Mouse (Mus musculus) myocyte (in vitro differentiated cells): Measurements from ENCODE around the gene Itpr2. TPM values are rescaled to one million over a fixed set of nuclear protein-coding genes. Genes with fewer than 3 reads are reported as not detected.

Experiments
- H3K27me3 ChIP-seq: one replicate; pipeline ENCODE4 v1.6.1; 2011; ENCODE audit not compliant: control insufficient read depth, insufficient read depth, insufficient read length
- H3K36me3 ChIP-seq: one replicate; pipeline ENCODE4 v1.6.1; 2011; ENCODE audit not compliant: control insufficient read depth, insufficient read depth
- H3K4me2 ChIP-seq: one replicate; pipeline ENCODE4 v1.6.1; 2011; ENCODE audit warnings: low read depth, control low read depth
- H3K4me3 ChIP-seq: one replicate; pipeline ENCODE4 v1.5.1; 2011; ENCODE audit warnings: mild to moderate bottlenecking, control low read depth, moderate library complexity
- H3K79me2 ChIP-seq: one replicate; pipeline ENCODE4 v1.6.1; 2011; ENCODE audit not compliant: control insufficient read depth, insufficient read depth
- H3ac ChIP-seq: one replicate; pipeline ENCODE4 v1.6.1; 2011; ENCODE audit not compliant: control insufficient read depth, insufficient read length
- CEBPB ChIP-seq: IDR thresholded peaks from 2 replicates; pipeline ENCODE4 v1.6.1; 2011; ENCODE audit warnings: mild to moderate bottlenecking, moderate library complexity; ENCODE audit not compliant: poor library complexity, insufficient read depth, severe bottlenecking
- E2F4 ChIP-seq: IDR thresholded peaks from one replicate; pipeline ENCODE4 v1.6.1; 2011; ENCODE audit warnings: mild to moderate bottlenecking, control low read depth, moderate library complexity; ENCODE audit not compliant: insufficient read depth
- MAX ChIP-seq: IDR thresholded peaks from one replicate; pipeline ENCODE4 v1.6.1; 2011; ENCODE audit warnings: low read depth, mild to moderate bottlenecking, control low read depth
- MYOD1 ChIP-seq, 3 experiments: IDR thresholded peaks; one replicate each; pipeline ENCODE4 v1.6.1; 2011; ENCODE audit warnings: control low read depth in 2 of 3, low read depth in 2 of 3, mild to moderate bottlenecking in 2 of 3, moderate library complexity in 1 of 3; ENCODE audit not compliant: insufficient read length in 2 of 3, control insufficient read depth in 1 of 3
- MYOG ChIP-seq, 3 experiments: IDR thresholded peaks; one replicate each; pipeline ENCODE4 v1.6.1; 2011; ENCODE audit warnings: control low read depth in 2 of 3, low read depth in 2 of 3, mild to moderate bottlenecking in 2 of 3; ENCODE audit not compliant: insufficient read length in 2 of 3, control insufficient read depth in 1 of 3, insufficient read depth in 1 of 3
- POLR2A ChIP-seq: IDR thresholded peaks from one replicate; pipeline ENCODE4 v1.6.1; 2011; ENCODE audit warnings: low read depth, mild to moderate bottlenecking, control low read depth, moderate library complexity; ENCODE audit not compliant: insufficient read length
- POLR2AphosphoS2 ChIP-seq: IDR thresholded peaks from one replicate; pipeline ENCODE4 v1.6.1; 2011; ENCODE audit warnings: low read depth, control low read depth; ENCODE audit not compliant: insufficient read length
- REST ChIP-seq: IDR thresholded peaks from one replicate; pipeline ENCODE4 v1.6.1; 2011; ENCODE audit warnings: mild to moderate bottlenecking, control low read depth, moderate library complexity; ENCODE audit not compliant: insufficient read depth, insufficient read length
- SRF ChIP-seq: IDR thresholded peaks from one replicate; pipeline ENCODE4 v1.6.1; 2011; ENCODE audit warnings: low read depth; ENCODE audit not compliant: control insufficient read depth, insufficient read length
- TCF12 ChIP-seq: IDR thresholded peaks from one replicate; pipeline ENCODE4 v1.6.1; 2011; ENCODE audit warnings: mild to moderate bottlenecking, control low read depth; ENCODE audit not compliant: poor library complexity, insufficient read depth, severe bottlenecking
- TCF3 ChIP-seq: IDR thresholded peaks from one replicate; pipeline ENCODE4 v1.6.1; 2011; ENCODE audit warnings: low read depth, control low read depth; ENCODE audit not compliant: insufficient read length
- USF1 ChIP-seq: IDR thresholded peaks from one replicate; pipeline ENCODE4 v1.6.1; 2011; ENCODE audit warnings: low read depth, mild to moderate bottlenecking, control low read depth, moderate library complexity
- polyA plus RNA-seq: library from polyadenylated mRNA; unstranded; fragments of >200 nt; fragmentation: generic; extraction: Trizol; gene quantifications from one replicate; pipeline ENCODE4 v1.2.1, GENCODE M21; 2012; ENCODE audit warnings: missing spikeins

Itpr2 gene
- polyA plus RNA-seq, 1 experiment = 4.7 TPM

GRCm38 (mm10) chr6:146309335-146309734 is 192.7 kb downstream of the Itpr2 start:
- no peak overlapping the region for H3K4me3 ChIP-seq
- TF ChIP-seq E2F4 = no peak
- no peak for TF ChIP-seq POLR2AphosphoS2
- no peak for TF ChIP-seq MYOG (IDR thresholded peaks at IDR 0.05; ENCODE audit: control insufficient read depth in 1 of 3, insufficient read depth in 1 of 3, insufficient read length in 2 of 3, low read depth in 2 of 3)
- no peak for TF ChIP-seq TCF12
- no peak for TF ChIP-seq MAX
- TF ChIP-seq CEBPB = no peak
- no peak for TF ChIP-seq REST
- no peak for TF ChIP-seq SRF
- no peak for TF ChIP-seq TCF3
- TF ChIP-seq USF1 = no peak
- TF ChIP-seq POLR2A = no peak
- no peaks in the 10 kb centered on the region for H3K79me2 ChIP-seq
- H3K27me3 ChIP-seq = no peaks in the 10 kb centered on the region
- H3K4me2 ChIP-seq = no peak overlapping the region
- H3ac ChIP-seq = no peak overlapping the region
- H3K36me3 ChIP-seq = no peaks in the 10 kb centered on the region

- Histone ChIP-seq H3K4me2 (no peak overlapping the region), H3K4me3 (no peak overlapping the region), H3K27me3 (no peaks in the 10 kb centered on the region), H3K36me3 (no peaks in the 10 kb centered on the region), H3K79me2 (no peaks in the 10 kb centered on the region), H3ac (no peak overlapping the region)
- TF ChIP-seq SRF (no peak), POLR2AphosphoS2 (no peak), REST (no peak), CEBPB (no peak), POLR2A (no peak)
Observed at GRCm38 (mm10) chr6:146305995-146306394, 196.0 kb downstream of the Itpr2 start.

GRCm38 (mm10) chr6:146304088-146304487 is 197.9 kb downstream of the Itpr2 start:
- TF ChIP-seq TCF12 = no peak
- no peak for TF ChIP-seq E2F4
- TF ChIP-seq POLR2AphosphoS2 = no peak
- TF ChIP-seq POLR2A = no peak
- TF ChIP-seq MAX = no peak
- no peak for TF ChIP-seq CEBPB
- TF ChIP-seq REST = no peak
- no peak for TF ChIP-seq SRF
- TF ChIP-seq USF1 = no peak
- TF ChIP-seq TCF3 = no peak
- H3K79me2 ChIP-seq = no peaks in the 10 kb centered on the region

DNA sequence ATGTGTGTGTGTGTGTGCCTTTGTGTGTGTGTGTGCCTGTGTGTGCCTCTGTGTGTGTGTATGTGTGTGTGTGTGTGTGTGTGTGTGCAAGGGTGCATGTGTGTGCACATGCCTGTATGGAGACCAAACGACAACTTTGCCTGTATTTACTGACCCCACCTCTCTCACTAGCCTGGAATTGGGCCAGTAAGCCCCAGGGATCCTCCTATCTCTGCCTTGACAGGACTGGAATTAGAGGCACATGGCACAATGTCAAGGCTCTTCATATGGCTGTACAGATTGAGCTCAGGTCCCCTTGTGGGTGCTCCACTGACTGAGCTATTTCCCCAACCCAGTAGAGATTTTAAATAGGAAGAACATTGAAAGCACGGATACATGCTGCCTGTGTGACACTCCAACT is 198.7 kb downstream of the Itpr2 start:
- no peaks in the 10 kb centered on the region for H3K79me2 ChIP-seq

More at GRCm38 (mm10) chr6:146304088-146304487, 197.9 kb downstream of the Itpr2 start:
- no peak overlapping the region for H3K4me2 ChIP-seq
- no peak overlapping the region for H3K4me3 ChIP-seq
- H3K36me3 ChIP-seq = no peaks in the 10 kb centered on the region
- H3K27me3 ChIP-seq = no peaks in the 10 kb centered on the region
- no peak overlapping the region for H3ac ChIP-seq

GRCm38 (mm10) chr6:146302574-146303130 is 199.4 kb downstream of the Itpr2 start:
- H3K4me2 ChIP-seq = peak overlapping the region; percentile 15
- no peaks in the 10 kb centered on the region for H3K79me2 ChIP-seq
- no peaks in the 10 kb centered on the region for H3K36me3 ChIP-seq
- no peak overlapping the region for H3ac ChIP-seq
- H3K27me3 ChIP-seq = no peaks in the 10 kb centered on the region
- H3K4me3 ChIP-seq = no peak overlapping the region
- TF ChIP-seq POLR2AphosphoS2 = no peak
- no peak for TF ChIP-seq REST
- no peak for TF ChIP-seq USF1
- peak; percentile 50 for TF ChIP-seq TCF12
- TF ChIP-seq MYOD1 (IDR thresholded peaks at IDR 0.05; ENCODE audit: control insufficient read depth in 1 of 3, insufficient read length in 2 of 3, low read depth in 2 of 3) = peak; percentile 68 to 96 (median 90)
- peak; percentile 66 to 94 (median 79) for TF ChIP-seq MYOG (IDR thresholded peaks at IDR 0.05; ENCODE audit: control insufficient read depth in 1 of 3, insufficient read depth in 1 of 3, insufficient read length in 2 of 3, low read depth in 2 of 3)
- peak; percentile 36 for TF ChIP-seq TCF3

More for the DNA sequence above, 198.7 kb downstream of the Itpr2 start:
- TF ChIP-seq TCF3 = no peak
- H3K36me3 ChIP-seq = no peaks in the 10 kb centered on the region
- no peak overlapping the region for H3K4me3 ChIP-seq
- no peaks in the 10 kb centered on the region for H3K27me3 ChIP-seq
- no peak overlapping the region for H3K4me2 ChIP-seq
- H3ac ChIP-seq = no peak overlapping the region
